Mouse (Mus musculus) neutrophil, adult 5-6 weeks (primary cell): ENCODE measurements around the gene Gcm1. TPM values are rescaled to one million over a fixed set of nuclear protein-coding genes. Genes with fewer than 3 reads are reported as not detected.

Source experiments
- ATAC-seq: fragments of 151-379, 151-347 bp; 2 replicates; pipeline ENCODE4 v1.8.0; 2017; ENCODE audit warnings: mild to moderate bottlenecking, moderate TSS enrichment; ENCODE audit not compliant: insufficient number of reproducible peaks, poor library complexity, low FRiP score, severe bottlenecking; ENCODE audit errors: extremely low read depth
- total RNA-seq: library from RNA; stranded (forward); fragments of 200-1000 nt; gene quantifications from 2 replicates; pipeline ENCODE4 v1.2.3, GENCODE M21; 2017

Gene Gcm1
- total RNA-seq, 1 experiment from 2014 or later: not detected

DNA sequence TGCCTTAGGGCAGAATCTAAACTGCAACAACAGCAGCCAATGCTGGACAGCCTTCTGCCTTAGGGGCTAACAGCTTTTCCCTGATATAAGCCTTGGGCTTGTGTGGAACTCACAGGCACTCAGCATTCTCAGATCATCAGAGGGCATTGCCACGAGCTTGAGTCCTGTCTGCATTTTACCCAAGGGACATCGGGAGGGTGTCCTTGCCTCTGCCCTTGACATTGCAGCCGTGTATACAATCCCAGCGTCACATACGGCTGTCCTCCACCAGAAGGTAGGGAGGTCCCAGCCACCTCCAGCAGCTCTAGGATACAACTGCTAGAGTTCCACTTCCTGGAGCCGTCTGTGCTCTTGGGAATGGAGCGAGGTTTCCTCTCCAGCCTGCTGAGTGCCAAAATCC is 37.2 kb downstream of the Gcm1 start:
- no peak for ATAC-seq

DNA sequence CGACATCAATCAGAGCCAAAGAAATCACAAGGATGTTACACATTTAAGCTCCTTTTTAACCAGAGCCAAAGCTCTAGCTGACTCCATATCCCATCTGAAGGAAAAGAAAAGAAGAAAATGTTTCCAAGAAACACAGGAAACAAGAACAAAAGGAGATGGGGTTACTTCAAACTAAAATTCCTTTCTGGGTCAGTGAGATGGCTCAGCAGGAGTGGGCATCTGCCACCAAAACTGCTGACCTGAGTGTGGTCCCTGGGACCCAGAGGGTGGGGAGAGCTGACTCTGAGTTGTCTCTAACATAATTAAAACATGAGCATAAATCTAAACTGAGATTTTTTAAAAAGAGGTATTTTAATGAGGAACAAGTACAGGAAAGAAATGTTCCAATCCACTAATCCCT is 38.2 kb downstream of the Gcm1 start:
- ATAC-seq: no peak

DNA sequence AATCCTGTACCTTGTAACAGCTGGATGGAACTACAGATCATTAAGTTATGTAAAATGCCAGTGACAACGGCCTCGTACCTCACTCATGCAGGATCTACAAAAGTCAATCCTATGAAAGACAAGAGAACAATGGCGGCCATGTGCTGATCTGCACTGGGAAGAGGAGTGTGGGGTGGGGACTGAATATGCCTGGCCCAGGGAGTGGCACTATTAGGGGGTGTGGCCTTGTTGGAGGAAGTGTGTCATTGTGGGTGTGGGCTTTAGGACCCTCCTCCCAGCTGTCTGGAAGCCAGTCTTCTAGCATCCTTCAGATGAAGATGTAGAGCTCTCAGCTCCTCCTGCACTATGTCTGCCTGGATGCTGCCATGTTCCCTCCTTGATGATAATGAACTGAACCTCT is 38.9 kb downstream of the Gcm1 start:
- ATAC-seq: no peak

DNA sequence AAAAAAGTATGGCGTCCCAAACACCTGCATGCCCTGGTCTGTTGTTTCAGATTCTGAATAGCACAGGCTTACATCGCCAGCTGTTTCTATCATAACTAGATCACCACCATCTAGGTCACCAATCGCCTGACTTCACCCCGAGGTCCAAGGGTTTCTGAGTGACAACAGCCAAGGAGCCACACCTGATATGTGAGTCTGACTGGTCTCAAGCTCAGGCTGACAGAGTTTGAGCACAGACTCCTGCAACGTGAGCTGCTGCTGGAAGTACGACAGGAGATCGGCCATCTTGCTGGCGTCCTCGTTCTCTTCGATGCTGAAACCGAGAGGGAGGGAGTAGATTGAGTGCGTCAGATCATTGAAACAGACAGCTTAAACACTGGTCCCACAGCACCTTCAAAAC is 44.0 kb downstream of the Gcm1 start:
- no peak for ATAC-seq

DNA sequence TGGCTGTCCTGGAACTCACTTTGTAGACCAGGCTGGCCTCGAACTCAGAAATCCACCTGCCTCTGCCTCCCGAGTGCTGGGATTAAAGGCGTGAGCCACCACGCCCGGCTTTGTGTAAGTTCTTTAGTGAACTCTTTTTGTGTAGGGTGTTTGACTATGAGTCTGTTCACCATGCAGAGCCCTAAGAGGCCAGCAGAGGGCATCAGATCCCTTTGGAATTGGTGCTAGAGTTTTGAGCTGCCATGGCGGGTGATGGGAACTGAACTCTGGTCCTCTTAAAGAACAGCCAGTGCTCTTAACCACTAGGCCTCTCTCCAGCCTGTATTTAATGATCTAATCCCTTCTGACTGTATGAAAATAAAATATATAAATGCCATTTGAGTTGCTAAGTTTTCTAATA is 44.7 kb downstream of the Gcm1 start:
- no peak for ATAC-seq

DNA sequence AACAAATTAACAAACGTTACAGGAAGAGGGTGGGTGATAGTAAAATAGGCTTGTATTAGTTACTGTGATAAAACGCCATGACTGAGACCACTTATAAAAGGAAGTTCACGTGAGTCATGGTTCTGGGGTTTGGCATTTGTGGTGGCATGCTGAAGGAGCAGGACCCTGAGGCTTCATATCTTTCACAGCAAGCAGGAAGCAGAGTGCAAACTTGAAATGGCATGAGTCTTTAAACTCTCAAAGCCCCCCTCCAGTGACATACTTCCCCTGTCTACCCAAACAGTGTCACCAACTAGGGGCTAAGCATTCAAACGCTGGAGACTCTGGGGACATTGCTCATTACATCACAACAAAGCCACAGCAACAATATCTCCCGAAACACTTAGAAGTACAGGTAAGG is 49.2 kb downstream of the Gcm1 start:
- peak; percentile 63 for ATAC-seq

DNA sequence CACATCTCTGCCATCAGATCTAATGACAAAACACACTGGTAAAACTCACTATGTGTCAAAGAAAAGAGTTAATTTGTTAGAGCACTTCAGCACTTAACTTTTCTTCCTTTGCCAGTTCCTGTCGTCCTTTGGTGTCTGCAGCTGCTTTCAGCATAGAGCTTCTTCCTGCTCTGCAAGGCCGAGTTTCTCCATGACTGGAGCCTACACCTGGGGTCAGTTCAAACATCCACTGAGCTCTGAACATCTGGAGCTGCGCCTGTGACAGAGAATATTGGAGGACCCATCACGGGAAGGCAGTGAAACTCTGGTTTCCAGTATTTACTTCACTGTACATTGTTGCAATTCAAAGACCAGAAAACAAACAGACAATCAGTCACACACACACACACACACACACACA is 49.7 kb downstream of the Gcm1 start:
- ATAC-seq: no peak

DNA sequence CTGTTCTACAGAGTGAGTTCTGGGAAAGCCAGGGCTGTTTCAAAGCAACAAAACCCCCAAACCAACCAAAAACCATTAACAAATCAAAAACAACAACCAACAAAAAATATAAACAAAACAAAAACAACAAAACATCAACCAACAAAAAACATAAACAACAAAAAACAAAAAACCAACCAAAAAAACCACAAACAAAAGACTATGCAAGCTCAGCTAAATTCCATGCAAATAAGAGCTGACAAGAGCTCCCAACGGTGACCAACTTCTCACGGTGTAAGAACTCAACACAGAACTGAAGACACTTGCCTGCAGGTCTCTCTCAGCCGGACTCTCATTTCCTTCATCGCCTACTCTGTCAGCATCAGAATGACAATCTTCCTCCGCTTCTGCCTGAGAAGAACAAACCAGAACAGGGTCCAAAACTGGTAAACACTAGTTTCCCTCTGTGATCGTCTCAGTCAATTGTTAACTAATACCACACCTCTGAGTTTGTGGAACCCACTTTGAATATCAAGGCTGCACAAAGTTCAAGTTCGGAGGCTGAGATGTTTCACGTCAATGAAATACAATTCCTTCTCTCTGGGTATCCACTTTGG is 52.3 kb downstream of the Gcm1 start:
- no peak for ATAC-seq

DNA sequence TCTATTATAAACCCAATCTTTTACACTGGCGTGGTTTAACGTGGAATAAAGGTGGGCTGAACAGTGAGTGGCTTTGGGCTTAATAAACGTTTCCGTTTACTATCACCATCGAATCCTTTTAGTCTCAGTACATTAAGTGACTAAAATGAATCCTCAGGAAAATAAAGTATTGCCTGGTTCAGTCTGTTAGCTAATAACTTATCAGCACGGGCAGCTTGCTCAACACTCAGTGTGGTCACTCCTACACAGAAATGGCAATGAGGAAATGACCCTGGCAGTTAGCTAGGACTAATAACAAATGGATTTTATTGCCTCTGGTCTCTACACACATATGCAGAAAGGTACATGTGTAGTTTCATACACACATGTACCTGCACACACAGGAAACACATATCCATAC is 53.2 kb downstream of the Gcm1 start:
- ATAC-seq: no peak

DNA sequence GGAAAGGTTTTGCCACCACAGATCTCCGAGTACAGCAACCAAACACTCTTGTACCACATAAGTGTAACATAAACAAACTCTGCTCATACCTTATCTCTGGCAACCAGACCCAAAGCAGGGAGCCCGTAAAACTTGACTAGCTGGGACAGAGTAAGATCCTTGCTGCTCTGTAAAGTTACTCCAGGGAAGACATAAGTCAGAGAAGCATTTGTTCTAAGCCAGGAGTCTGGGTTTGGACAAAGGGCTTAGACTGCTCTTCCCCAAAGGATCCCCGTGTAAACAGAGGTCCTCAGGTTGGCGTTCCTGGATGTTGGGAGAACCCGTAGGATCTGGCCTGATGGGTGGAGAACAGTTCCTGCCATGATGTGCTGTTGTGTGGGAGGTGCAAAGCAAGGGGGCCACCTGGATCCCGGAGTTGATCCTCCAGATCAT is 53.8 kb downstream of the Gcm1 start:
- no peak for ATAC-seq

DNA sequence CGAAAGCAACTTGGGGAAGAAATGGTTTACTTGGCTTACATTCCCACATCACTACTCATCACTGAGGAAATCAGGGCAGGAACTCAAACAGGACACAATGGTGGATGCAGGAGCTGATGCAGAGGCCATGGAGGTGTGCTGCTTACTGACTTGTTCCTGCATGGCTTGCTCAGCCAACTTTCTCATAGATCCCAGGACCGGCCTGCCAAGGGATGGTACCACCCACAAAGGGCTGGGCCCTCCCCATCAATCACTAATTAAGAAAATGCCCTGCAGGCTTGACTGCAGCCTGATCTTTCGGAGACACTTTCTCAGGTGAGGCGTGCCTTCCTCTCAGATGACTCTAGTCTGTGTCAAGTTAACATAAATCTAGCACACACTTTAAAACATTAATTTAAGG is 55.1 kb downstream of the Gcm1 start:
- ATAC-seq: no peak

DNA sequence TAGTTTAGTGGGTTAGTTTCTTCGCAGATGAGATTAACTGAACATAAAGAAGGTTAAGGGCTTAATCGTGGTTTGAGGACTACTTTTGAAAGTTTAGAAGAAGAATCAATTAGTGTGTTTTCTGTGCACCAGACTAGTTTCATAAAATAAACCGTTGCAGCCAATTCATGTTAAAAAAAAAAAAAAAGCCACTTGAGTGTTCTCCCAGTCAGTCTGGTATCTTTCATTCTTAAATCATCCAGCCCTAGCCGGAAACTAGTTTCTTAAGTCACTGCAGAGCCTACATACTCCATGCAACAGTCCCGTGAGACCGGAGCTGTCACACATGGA is 55.8 kb downstream of the Gcm1 start:
- ATAC-seq: no peak

DNA sequence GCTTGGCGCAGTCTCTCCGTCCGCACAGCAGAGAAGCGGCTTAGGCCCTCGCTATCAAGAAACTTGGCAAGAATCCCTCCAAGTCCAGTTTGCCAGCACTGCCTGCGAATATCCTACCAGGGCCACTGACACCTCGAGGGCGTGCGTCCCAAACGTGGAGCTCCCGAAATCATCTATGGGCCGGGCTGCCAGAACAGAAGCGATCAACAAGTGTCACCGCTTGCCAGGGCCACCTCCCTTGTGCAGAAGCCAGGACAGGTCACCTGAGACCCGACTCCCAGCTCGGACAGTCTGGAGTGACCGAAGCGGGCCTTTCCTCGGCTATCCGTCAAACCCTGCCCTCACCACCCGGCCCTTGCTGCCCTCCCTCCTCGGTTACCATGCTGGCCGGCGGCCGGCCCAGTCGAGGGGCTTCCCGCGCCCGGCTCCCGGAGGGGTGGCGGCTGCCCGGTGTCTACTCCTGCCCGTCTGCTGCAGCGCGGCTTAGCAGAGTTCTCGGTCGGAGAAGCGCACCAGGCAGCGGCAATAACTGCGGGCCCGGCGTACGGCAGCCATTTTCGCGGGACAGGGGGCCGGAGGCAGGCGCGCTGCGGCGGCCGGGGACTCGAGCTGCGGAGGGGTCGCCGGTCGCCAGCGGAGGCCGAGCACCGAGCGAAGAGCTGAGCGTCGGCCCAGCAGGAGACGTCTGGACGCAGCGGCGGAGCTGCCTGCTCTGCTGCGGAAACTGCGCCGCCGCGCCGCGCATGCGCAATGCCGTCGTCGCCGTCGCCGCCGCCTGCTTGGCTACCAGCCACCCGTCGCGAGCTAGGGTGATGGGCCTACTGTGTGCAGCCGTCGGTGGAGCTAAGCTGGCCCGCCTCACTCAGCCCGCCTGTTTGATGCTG is 56.4 kb downstream of the Gcm1 start:
- ATAC-seq: peak; percentile 34

DNA sequence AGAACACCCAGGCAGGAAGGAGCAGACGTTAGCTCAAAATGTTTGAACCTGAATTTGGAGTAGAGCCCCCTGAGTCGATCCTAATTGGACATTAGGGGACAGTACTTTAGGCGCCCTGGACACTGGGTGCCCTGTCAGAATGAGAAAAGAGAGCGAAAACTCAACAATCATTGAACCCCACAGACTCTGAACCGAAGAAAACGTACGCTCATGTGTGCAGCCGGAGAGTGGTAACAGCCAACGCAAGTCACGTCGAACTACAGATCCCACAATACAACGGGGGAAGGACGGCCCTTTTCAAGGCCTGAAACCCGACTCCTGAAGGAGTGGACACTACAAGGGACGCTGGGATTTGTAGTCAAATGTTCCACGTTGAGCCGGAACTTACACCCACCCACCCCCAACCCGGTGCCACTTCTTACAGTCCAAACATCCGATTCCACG is 57.1 kb downstream of the Gcm1 start, which contains the start of the genes Fbxo9 and Ick:
Gene Fbxo9 (minus strand): TSS at position 270 of the 444 bp plus-strand sequence.
Gene Ick (plus strand): TSS at position 397 of the 444 bp plus-strand sequence.
- ATAC-seq: peak; percentile 90

DNA sequence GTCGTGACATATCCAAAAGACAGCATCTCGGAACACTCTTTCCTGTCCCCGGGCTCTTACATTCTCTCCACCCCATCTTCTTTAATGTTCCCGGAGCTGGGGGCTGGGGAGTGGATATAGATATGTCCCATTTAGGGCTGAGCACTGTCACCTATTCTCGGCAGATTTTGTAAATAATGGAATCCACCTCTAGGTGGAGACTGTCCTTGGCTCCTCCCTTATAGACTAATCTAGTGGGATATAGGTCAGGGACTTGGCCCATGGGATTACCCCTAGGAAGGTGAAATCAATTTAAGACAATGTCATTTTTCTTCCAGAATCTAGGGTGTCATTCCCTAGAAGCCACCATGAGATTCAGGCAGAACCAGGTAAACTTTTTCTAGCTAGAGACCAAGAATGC is 57.9 kb downstream of the Gcm1 start:
- ATAC-seq: no peak

DNA sequence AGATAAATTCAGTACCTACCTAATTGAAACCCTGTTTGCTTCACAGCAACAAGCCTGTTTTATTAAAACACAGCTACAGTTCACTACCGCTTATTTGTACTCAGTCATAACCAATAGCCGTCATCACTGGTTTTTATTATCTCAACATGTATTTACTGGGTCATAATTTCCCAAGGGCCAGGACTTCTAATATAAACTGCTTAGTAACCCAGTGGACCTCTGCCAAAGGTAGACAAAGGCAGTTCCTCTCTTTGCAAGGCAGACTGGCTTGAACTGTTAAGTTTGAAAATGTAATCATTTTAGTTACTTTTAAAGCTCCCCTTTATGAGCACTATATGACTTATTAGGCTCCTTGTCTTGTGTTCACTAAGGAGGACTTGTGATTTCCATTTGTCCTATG is 59.7 kb downstream of the Gcm1 start:
- no peak for ATAC-seq

DNA sequence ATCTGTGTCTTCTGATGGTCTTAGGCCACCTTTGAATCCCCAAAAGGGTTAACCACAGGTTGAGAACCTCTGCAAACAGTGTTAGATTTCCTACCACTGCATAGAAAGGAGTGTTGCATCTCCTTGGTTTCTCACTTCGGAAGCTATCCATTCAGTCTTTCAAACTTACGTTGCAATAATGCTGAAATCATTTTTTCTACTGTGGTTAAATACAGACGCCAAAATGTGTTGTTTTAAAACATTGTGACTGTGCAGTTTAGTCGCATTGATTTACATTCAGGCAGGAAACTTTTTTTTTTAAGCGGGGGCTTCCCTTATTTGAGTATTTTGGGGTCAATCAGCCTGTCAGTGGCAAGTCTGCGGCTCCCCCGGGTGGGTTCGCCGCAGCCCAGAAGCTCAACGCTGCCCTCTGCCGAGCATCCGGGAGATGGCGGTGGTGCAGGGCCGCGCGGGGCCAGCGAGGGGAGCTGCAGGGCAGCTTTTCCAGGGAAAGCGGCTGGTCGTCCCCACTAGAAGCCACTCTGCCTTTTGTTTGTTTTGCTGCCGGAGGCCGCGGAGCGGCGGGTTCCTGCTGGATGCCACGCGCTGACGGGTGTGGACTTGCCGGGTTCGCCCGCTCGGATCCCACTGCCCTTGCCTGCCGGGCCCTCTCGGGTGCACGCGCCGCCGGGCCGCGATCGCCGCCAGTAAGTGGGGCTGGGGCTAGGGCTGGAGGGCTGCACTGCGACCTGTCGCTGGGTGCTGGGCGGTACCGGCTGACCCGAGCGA is 61.2 kb downstream of the Gcm1 start:
- peak; percentile 68 for ATAC-seq

DNA sequence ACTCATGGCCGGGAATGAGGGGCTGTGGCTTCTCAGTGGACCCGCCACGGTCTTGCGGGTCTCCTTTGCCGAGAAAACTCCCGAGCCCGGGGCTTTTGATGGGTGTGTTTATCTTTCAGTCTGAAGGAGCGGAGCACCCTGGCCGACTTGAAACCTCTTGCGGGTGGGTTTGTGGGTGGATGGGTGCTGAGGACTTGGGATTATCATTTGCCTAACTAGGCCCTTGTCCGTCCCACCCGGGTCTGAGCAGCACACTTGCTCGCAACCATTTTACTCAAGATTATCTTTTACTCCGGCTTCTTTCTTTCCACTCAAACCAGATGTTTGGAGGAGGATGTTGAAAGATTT is 61.8 kb downstream of the Gcm1 start:
- ATAC-seq: no peak
